Mouse (Mus musculus) neutrophil, adult 5-6 weeks (primary cell): ENCODE data around the gene 4930432K21Rik. TPM values are rescaled to one million over a fixed set of nuclear protein-coding genes. Genes with fewer than 3 reads are reported as not detected.
A peak's percentile ranks its signal among the peaks of the same experiment; 100 is the strongest.

ENCODE experiments used
- ATAC-seq: fragments of 151-379, 151-347 bp; 2 replicates; pipeline ENCODE4 v1.8.0; 2017; ENCODE audit warnings: mild to moderate bottlenecking, moderate TSS enrichment; ENCODE audit not compliant: insufficient number of reproducible peaks, poor library complexity, low FRiP score, severe bottlenecking; ENCODE audit errors: extremely low read depth
- total RNA-seq: library from RNA; stranded (forward); fragments of 200-1000 nt; gene quantifications from 2 replicates; pipeline ENCODE4 v1.2.3, GENCODE M21; 2017

4930432K21Rik gene
- total RNA-seq, 1 experiment from 2014 or later: 0.93 TPM

DNA sequence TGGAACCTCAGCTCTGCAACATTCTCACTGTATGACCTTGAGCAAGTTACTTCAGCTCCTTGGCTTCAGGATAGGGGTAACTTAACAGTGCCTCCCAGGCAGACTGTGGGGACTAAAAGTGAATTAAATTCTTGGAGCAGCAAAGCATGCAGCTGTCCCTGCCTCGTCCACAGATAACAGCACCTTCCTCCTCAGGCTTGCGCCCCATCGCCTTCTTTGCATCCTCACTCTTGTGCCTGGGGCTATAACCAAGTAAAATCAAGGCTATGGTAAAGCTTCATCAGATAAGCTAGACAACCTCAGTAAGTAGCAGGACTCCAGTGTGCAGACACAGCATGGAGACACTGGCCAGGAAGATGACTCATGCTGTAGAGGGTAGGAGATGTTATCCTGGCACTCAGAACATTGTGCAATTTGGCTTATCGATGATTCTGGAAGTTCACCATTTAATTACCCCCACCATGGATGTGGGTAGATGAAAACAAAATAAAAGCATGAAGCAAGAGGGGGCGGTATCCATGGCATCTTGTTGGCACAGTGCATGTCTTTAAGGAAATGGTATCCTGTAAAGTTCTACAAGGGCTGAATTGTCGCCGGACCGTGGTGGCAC, 3.1 kb upstream of the 4930432K21Rik start:
- ATAC-seq: no peak

GRCm38 (mm10) chr8:84147324-84147766, 480 bp upstream of the 4930432K21Rik start:
- ATAC-seq: no peak

DNA sequence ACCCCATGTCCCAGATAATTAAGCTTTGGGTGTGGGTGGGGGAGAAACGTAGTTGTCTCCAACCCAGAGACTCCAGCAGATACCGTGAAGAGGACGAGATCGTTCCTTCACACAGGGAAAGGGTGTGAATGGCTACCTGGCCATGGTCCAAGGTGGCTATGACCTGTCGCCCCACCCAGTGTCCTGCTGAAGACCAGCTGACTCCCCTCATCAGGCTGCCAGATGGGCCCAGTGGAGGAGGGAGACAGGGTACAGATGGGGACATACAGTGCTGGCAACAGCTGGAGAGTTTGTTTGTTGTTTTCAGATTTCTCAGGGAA, 666 bp downstream of the 4930432K21Rik start:
- ATAC-seq: no peak

DNA sequence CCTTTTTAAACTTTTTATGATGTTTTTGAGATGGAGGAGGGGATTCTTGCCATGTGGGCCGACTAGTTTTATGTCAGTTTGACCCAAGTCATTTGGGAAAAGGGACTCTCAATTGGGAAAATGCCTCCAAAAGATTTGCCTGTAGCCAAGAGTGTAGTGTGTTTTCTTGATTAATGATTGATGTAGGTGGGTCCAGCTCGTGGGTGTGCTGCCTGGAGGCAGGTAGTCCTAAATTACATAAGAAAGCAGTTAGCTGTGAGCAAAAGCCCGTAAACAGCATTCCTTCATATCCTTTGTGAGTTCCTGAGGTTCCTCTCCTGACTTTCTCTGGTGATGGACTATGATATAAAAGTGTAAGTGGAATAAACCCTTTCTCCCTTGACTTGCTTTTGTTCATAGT, 1.4 kb downstream of the 4930432K21Rik start:
- ATAC-seq: no peak

- ATAC-seq: no peak
These were observed 9.8 kb downstream of the 4930432K21Rik start for GRCm38 (mm10) chr8:84157620-84158019.

- no peak for ATAC-seq
These were observed 19.9 kb downstream of the 4930432K21Rik start for GRCm38 (mm10) chr8:84167696-84168095.

- no peak for ATAC-seq
These were observed 22.3 kb downstream of the 4930432K21Rik start for GRCm38 (mm10) chr8:84170096-84170495.

DNA sequence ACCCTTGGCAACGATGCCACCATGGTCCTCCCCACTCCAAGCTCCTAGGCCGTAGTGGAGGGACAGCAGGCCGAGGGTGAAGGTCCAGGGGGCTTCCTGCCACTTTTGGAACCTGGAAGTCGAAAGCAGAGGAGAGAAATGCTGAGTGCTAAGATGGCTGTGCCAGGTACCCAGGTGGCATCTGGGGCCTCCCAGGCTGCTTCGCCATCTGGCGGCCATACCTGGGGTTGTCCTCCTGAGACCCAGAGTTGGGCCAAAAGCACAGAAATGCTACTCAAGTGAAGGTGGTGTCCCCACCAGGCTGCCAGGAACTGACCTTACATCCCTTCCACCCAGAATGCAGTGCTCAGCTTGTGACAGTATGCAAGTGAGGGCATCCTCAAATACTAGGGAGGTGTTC, 26.0 kb downstream of the 4930432K21Rik start:
- ATAC-seq: peak; percentile 43; the same call in 1 of the 2 replicates

DNA sequence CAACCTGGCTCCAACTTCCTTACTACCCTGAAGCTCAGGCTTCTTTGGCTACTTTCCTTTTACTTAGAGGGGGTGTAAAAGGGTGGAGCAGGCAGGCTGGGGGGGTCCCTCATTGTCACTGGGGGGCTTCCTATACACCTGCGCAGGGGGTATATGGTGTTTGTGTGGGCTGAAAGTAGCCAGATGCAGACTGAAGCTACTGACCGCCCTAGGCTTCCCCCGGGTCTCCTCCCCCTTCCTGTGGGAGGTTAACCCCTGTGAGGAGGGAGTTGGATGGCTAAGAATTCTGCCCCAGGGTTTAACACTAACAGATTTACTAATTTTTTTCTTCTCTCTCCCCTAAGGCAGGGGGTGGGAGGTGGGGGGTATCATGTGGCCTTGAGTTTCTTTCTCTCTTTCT, 28.7 kb downstream of the 4930432K21Rik start:
- no peak for ATAC-seq

DNA sequence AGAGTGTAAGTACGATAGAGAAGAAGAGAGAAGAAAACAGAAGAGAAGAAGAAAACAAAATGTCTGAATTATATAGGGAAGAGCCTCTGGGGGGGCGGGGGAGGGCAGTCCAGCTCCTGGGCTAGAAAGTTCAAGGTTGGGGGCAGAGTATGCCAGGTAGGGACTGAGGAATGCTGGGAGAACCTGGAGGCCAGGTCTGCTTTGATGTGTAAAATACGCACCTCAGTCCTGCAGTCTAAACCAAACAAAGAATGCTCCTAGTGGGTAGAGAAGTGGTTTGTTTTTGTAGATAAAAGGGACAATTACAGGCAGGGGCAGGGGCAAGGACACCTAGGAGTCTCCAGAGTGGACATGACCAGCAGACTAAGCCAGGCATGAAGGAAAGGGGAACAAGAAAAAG, 29.6 kb downstream of the 4930432K21Rik start:
- no peak for ATAC-seq

DNA sequence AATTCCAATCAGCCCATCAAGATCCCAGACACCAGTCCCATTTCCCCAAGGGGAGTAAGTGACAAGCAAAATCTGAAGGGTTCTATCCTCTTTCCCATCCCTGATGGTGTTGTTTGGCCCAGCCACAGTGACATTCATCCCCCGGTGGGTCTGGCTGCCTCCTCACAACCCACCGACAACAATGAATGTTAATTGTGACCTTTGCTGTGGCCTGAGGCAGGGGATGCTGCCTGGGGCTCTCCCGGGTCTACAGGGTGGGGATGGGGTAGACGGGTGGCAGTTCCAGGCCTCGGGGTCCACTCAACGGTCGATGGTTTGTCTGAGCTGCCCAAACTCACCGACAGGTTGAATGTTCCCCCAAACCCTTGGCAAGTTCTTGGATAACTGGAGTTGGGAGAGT, 30.8 kb downstream of the 4930432K21Rik start:
- ATAC-seq: no peak

GRCm38 (mm10) chr8:84179946-84180345, 32.1 kb downstream of the 4930432K21Rik start:
- ATAC-seq: no peak

DNA sequence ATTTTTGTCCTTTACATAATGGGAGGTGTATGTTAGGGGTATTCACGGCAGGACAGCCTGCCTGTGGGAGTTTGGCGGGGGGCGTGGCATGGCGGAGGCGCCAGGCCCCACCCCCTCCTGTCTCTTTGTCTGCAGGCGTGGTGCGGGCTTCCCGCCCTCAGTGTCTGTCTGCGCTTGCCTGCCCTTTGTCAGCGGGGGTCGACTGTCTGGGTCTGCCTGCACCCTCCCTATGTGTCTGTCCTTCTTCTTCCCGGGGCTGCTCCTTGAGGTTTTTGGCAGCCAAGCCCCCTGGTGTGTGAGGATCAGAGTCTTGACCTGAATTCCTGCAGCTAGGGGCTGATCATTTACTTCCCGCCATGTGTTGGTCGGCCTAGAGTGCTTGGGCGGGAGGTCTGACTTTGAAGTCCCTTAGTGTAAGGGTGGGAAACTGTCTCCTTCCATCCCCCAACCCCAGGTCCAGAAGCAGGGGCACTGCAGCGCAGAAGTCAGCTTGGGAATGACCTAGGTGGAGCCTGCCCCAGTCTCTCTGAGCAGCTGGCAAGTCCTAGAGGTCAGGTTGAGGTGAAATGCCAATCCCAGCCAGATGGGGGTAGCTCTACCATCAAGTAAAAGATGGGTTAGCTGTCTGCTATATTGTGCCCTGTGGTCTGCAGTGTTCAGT, 32.8 kb downstream of the 4930432K21Rik start:
- ATAC-seq: no peak

DNA sequence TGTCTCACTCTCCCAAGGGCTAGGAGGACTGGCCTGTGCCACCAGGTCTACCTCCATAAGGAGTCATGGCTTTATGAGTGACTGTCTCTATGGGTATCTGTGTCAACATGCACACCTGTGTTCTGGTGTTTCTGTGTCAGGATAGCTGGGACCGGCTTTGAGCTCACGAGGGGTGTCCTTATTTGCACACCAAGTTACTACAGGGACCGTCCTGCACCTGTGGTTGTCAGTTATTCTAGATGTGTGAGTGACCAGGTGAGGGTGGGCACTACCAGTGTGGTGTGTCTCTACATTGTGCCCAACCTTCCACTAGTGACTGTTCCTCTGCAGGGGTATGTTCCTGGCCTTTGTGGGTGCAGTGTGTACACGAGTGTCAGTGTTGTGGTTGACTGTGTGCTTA, 35.0 kb downstream of the 4930432K21Rik start:
- no peak for ATAC-seq

DNA sequence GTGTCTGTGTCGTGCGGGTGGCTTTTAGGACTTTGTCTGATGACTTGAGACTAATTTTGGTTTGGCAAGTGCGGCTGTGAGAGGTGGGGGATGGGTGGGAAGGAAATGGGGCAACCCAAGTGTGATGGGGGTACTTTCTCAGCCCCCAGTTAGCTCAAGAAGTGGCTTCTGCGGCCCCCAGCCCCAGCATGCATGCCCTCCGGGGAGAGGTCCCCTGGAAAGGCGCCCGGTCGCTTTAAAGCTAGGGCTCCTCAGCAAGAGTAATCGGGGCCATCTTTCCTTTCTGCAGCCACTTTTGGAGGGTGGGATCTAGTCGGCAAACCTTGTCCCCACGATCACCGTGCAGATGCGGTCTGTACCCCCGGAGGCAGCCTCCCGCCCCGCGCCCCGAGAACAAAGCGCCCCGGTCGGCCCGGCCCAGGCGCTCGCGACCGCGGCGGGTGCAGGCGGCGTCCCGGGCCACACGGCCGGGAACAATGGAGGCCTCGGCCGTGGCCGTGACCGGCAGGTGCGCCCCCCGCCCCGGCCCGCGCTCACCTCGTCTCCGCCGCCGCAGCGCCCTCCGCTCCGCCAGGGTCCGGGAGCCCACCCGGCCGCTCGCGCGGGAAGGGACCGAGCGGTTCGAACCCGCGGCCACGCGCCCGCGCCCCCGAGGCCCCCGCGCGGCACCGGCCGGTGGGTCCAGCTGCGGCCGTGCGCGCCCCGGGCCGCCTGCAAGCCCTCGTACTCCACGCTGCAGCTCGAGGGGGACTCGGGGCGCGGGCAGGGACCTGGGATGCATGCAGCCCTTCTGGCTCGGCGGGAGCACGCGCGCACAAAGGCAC, 35.6 kb downstream of the 4930432K21Rik start:
- no peak for ATAC-seq

- no peak for ATAC-seq
These were observed 36.5 kb downstream of the 4930432K21Rik start for GRCm38 (mm10) chr8:84184085-84185043.

- ATAC-seq: no peak
These were observed 37.3 kb downstream of the 4930432K21Rik start, which contains the start of gene Nanos3 for GRCm38 (mm10) chr8:84185117-84185516. Gene Nanos3, minus strand, starts transcription at chr8:84185217.

DNA sequence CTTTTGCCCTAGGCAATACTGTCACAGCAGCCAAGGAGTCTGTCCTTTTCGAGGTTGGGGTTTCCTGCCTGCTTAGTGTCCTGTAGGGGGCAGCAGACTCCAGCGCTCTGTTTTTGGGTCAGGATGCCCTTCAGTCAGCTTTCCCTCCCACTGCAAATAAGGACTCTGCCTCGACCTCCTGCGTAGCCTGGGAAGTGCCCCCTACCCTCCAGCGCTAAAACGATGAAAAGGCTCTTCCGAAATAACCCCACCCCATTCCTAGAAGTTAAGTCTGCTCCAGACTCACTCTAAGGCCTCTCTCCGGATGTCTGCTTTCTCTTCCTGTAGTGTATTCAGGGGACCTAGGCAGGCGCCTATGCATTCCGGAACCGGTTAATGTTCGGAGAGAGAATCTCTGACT, 38.7 kb downstream of the 4930432K21Rik start:
- peak; percentile 73 for ATAC-seq
